Mouse (Mus musculus): Measurements from ENCODE around the gene Sult2b1. TPM values are rescaled to one million over a fixed set of nuclear protein-coding genes. Genes with fewer than 3 reads are reported as not detected.

Sult2b1 gene
- total RNA-seq, 4 experiments from 2014 or later: 9.9 to 12.5 (median 11.3) TPM

DNA sequence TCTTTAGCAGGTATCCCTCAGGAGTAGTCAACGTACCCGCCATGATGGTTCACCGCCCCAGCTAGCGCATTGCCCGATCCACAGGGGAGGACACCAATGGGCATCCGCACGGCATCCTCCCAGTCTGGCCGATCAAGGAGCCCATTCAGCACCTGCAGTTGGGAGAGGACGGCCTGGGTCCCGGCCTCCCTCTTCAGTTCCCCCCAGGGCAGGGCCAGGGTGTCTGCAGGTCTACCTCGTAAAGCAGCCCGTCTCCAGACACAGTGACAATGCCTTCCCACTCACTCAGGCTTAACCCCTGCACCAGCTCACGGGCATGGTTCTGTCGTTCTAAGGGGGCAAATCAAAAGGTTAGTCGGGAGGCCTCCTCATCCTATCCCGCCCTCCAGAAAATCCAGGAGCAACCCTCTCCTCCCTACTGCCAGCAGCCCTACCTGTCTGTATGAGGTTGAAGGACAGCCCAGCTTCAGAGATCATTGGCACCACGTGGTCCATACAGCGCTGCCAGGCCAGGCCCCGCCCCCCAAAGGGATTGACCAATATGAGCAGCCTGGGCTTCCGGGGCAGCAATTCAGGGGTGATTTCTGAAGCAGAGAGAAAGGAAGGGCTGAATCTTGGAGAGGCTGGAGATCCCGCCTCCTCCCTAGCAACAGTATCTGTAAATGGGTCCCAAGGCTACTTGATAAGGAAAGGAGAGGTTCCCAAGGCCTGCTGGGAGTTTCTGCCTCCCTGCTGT is 72.3 kb downstream of the Sult2b1 start:
- DNase-seq (ENCODE audit: low spot score in 2 of 2): no peak

DNA sequence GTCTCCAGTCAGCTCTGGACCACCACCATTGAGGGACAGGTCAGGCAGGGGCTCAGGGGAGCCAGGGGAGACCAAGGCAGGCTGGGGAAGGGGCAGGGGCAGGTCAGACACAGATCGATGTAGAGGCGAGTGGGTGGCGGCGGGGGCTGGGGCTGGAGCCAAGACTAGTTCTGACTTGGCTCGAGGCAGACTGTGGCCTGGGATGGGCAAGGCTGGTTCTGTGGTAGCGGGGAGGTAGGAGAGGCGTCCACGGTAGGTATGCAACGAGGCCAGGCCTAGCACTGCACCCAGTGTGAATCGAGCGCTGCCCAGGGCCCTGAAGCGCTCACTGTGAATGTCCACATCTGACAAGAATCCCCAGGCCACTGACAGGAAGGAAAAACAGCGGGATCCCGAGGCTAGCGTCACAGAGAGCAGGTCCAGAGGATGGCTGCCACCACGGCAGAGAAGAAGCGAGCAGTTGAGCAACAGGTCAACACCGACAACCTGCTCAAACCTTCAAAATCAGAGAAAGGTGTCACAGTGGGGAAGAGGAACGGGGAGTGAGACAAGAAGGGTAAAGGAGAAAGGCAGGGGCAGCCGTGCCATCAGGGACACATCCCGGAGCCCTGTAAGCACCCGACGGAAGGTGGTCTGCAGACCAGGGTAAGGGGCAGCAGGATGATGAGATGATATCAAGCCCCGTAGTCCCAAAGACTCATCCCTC is 73.0 kb downstream of the Sult2b1 start:
- no peak for DNase-seq (ENCODE audit: low spot score in 2 of 2)

DNA sequence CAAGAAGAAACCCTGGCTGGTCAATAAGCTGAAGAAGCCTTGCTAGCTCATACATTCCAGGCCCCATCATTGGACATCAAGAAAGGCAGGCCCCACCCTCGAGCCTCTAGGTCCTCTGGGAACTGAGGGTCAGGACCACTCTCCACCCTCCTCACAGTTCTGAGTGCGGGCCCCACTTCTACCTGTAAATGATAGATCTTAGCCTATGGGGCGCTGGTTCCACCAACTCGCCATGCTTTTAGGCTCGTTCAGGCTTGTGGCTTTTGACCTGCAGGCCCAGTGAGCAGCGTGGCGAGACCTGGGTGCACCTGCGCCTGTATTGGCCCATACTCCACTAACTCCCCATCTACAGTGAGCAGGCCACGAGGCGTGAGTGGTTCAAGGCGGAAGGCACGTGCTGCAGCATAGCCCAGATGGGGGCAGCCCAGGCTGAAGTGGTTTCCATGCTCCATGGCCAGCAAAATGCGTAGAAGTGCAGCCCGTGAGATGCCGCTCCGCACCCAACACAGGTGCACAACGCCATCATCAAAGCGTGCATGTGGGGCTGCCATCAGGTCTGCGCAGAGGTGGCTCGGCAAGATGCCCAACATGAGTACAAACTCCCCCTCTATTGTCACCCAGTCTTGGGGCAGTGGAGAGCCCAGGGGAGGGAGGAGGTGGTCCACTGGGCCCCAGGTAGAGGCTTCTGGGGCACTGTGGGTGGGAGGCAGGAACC is 73.8 kb downstream of the Sult2b1 start:
- no peak for DNase-seq (ENCODE audit: low spot score in 2 of 2)

DNA sequence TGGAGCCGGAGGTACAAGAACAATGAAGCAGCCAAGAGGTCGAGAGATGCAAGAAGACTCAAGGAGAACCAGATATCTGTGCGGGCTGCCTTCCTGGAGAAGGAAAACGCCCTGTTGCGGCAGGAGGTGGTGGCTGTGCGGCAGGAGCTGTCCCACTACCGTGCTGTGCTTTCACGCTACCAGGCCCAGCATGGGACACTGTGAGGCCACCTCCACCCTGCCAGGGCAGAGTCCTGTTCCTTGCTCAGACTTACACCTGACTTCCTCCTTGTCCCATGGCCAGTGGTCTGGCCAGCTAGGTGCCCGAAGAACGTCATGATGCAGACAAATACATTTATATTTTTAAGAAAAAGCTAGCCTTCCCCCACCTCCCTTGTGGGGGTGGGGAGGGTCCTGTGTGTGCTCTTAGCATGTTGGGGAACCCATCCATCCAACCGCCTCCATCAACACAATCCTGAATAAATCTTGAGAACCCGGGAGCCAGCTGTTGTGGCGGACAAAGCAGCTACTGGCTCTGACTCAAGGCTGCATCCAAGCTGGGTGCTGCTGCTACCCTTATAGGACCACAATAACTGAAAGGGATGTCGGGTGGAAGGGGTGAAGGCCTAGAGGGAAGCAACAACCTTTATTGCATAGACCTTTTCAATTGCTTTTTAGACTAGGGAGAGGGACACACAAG is 74.7 kb downstream of the Sult2b1 start:
- DNase-seq (ENCODE audit: low spot score in 2 of 2): no peak

DNA sequence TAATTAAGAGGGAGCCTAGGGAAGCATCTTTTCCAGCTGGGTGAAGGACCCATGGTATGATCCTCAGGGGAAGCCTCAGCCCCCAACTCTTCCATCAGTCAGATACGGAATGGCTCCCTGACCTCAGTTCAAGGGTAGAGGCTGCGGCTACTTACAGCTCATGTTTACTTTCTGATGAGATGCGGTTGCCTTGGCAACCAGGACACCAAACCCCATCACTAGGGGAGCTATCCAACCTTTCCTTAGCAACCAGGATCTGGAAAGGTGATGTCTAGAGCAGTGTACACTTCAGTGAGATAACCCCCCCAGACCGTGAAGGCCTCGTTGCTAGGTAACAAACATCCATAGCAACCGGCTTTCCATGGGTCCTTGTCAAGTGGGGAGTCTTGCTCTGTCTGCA is 75.4 kb downstream of the Sult2b1 start:
- no peak for DNase-seq (ENCODE audit: low spot score in 2 of 2)

DNA sequence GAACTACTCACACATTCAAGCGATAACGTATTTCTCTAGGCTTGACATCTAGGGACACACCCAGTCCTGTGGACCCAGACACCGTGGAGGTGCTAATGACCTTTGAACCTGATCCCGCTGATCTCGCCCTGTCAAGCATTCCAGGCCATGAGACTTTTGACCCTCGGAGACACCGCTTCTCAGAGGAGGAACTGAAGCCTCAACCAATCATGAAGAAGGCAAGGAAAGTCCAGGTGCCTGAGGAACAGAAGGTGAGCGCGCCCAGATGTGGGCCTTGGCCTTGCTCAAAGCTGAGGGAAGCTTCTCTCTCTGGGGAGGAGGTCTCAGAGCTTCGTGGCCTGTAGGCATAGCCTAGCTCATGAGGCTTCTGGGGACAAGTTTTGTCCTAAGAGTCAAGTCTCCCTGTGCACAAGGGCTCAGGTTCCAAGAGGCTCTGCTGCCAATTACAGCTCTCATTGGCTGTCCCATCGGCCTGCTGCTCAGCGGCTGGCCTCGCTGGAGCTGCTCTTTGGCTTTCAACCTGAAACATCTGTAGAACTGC is 76.2 kb downstream of the Sult2b1 start:
- no peak for DNase-seq (ENCODE audit: low spot score in 2 of 2)

DNA sequence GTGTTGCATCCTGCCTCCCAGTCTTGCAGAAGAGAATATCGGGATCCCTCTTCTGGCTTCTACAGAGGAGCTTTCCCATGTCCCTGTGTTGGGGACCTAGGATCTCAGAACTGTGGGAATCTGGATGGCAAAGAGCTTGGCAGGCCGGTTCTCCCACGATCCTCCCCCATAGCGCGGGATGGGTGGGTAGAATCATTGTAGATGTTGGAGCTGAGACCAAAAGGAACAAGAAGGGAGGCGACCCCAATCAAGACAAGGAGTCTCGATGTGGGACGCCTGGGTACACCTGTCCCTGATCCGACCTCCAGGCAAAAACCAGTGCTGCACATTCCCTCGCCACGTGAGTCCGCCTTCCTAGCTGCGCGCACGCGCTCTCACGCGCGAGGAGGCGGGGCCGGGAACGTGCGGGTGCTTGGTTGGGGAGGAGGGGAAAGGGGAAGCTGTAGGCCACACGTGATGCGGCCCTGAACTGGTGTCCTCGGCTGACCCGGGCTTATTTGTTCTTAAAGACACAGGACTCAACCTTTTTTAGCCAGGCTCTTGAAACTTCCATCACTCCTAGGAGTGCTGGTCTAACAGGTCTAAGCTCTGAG is 77.0 kb downstream of the Sult2b1 start:
- DNase-seq (ENCODE audit: low spot score in 2 of 2): peak; percentile 93 to 94

DNA sequence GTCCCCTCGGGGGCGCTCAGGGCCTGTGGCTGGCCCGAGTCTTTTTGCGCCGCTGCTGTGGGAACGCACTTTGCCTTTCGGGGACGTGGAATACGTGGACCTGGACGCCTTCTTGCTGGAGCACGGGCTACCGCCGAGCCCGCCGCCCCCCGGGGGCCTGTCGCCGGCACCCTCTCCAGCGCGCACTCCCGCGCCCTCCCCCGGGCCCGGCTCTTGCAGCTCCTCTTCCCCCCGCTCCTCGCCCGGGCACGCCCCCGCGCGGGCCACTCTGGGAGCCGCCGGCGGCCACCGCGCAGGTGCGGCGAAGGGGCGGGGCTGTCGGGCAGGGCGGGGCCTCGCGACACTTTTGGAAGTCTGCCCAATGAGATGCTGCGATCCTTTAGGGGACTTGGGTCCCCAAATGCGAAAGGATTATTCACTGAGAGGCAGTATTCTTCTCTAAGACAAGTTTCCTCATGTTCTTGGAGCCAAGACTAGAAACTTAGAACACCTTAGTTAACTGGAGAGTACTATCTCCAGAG is 77.7 kb downstream of the Sult2b1 start:
- DNase-seq (ENCODE audit: low spot score in 2 of 2): peak in 1 of 2 experiments; percentile 74

DNA sequence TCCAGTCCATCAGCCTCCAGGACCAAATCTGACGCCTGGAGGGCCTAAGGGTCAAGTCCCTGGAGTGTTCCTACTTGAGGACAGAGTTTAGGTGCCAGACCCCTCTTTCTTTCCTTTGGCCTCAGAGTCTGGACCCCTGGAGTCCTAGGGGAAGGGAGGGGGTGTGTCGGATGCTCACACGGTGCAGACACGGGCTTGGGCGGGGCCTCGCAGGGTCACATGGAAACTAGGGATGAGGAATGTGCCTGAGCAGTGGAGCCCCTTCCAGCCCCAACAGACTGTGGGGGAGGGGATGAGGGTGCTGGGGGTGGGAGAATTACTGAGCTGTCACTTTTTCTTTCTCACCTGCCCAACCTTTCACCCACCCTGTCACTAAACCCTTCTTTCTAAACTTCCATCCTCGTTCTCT is 78.6 kb downstream of the Sult2b1 start:
- peak; percentile 82 to 91 for DNase-seq (ENCODE audit: low spot score in 2 of 2)

DNA sequence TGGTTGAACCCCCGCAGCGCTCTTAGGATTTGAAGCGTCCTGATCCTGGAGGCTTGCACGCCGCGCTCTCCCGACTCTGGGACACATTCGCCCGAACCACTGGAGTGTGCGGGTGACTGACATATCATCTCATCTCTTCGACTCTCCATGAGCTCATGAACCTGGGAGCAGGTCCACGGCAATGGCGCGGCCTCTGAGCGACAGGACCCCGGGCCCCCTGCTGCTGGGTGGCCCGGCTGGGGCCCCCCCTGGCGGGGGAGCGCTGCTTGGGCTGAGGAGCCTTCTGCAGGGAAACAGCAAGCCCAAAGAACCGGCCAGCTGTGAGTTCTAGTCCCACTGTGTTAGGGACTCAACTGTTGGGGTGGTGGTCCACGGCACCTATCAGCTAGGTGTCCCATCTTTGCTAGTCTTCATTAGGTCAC is 79.0 kb downstream of the Sult2b1 start:
- DNase-seq (ENCODE audit: low spot score in 2 of 2): no peak

DNA sequence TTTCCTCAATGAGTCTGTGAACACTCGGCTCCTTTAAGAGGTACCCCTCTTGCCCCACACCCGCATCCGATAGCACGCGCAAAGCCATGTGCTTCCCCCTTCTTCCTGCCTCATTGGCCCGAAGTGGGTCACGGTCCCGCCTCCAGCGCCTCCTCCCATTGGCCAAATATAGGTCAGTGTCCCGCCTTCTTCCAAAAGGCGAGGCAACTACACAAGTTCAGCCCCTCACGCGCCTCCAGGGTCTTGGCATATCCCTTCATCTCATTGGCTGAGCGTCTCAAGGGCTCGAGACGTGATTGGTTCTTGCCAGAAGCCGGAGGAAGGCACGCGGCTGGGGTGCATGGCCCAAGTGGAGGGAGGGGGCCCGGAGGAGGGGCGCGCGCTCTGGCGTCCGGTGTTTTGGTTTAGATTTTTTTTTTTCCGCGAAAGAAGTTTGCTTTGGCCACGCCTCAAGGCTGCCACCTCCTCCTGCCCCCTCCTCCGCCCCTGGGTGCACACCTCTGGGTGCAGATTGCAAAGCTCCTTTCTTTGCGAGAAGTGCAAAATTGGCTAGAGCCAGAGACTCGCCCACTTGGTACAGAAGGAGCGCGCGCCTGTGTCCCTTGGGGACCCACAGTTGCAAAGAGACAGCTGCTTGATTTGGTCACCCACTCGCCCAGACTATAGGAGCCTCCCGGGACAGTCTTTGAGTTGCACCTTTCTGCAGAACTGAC is 79.6 kb downstream of the Sult2b1 start, which contains the start of gene Dbp:
TSS of gene Dbp (plus strand) at position 359 of the 713 bp plus-strand sequence.
- DNase-seq (ENCODE audit: low spot score in 2 of 2): peak; percentile 100

DNA sequence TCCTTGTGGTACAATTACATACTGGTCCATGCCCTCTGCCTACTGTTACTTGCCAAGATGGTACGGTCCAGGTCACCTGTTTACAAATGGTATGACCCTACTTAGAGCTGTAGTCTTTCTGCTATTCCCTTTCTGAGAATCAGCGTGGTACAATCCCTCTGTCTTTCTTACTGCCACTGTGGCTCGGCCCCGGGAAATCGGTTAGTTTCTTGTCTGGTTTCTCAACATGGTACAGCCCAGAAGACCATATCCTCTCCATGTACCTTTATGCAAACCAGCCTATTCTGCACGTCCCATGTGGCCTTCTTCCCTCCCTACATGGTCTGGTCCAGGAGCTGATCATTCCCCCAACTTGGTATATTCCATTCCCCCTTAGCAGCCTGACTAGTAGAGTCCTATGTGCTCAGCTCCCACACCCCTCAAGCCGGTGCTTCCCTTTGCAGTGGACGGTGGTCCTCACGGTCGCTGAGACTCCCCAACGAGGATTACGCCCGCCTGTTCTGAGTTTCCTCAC is 80.4 kb downstream of the Sult2b1 start:
- DNase-seq (ENCODE audit: low spot score in 2 of 2): peak; percentile 80 to 88

DNA sequence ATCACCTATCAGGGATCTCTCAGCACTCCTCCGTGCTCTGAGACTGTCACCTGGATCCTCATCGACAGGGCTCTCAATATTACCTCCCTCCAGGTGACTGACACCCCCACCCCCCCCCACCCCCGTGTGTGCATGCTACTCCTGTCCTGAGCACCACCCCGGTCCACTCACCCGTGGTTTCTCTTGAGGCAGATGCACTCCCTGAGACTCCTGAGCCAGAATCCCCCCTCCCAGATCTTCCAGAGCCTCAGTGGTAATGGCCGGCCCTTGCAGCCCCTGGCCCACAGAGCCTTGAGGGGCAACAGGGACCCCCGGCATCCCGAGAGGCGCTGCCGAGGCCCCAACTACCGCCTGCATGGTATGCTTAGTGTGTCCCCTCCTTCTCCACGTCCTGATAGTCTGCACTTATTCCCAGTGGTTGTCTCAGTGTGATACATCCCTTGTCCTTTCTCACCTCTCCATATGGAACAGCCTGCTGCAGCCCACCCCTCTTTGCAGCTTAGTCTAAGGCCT is 80.9 kb downstream of the Sult2b1 start:
- no peak for DNase-seq (ENCODE audit: low spot score in 2 of 2)

DNA sequence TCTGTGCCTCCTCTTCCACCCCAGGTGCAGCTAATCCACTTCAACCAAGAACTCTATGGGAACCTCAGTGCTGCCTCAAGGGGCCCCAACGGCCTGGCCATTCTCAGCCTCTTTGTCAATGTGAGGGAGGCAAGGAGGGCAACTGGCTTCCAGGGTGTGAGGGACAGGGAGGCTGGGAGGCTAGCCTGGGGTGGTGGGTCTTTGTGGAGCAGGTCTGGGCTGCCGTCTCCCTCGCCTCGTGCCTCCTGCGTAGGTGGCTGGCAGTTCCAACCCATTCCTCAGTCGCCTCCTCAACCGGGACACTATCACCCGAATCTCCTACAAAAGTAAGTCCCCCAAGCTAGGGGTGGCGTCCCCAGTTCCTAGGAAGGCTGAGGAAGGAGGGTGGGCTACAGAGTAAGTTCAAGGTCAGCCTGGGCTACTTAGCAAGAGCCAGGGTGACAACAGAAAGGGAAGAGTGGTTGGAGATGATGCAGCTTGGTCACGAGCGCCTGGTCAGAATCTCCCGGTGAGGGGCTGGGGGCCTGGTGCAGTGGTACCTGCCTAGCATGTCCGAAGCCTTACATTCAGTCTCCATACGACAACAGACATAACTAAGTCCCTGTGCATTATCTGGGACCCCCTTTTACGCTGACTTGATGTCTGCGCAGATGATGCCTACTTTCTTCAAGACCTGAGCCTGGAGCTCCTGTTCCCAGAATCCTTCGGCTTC is 81.5 kb downstream of the Sult2b1 start:
- DNase-seq (ENCODE audit: low spot score in 2 of 2): no peak

DNA sequence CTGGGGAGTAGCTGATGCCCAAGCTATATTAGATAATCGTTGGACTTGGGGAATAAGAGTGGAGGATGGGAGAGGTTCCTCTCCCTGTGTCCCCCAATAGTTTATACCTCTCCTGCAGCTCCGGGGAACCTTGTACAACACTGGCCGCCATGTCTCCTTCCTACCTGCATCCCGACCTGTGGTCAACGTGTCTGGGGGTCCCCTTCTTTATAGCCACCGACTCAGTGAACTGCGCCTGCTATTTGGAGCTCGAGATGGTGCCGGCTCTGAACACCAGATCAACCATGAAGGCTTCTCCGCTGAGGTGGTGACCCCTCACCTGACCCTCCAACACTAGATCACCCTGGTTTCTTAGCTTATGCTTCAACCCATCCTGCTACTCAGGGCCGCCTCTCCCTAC is 82.2 kb downstream of the Sult2b1 start:
- no peak for DNase-seq (ENCODE audit: low spot score in 2 of 2)

DNA sequence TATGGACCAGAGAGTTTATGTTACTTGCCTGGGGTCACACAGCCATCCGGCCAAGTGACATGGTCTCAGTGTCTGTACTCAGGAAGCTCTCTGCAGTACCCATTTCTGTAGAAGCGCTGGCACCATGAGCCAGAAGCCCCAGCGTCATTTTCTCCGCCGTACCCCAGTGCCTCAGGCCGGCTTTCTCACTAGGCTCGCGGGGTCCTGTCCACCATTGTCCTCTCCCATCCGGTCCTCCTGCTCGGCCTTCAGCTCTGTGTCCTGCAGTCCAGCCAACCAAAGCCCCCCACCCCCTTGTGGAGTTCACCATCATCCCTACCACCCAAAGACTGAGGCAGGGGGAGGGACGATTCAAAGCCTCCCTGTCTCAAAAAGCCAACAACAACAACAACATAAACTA is 82.9 kb downstream of the Sult2b1 start:
- no peak for DNase-seq (ENCODE audit: low spot score in 2 of 2)

DNA sequence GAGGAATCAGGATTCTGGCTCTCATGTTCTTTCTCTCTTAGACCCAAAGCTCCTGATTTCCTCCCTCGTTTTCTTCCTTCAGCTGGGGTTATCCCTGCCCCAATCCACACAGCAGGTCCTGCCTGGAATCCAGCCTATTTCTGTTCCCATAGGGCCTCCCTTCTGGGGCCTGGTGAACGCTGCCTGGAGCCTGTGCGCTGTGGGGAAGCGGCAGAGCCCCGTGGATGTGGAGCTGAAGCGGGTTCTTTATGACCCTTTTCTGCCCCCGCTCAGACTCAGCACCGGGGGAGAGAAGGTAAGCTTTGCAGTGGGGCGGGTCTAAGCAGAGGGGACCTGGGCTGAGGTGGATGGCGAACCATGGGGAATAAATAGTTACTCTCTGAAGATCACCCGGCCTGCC is 83.4 kb downstream of the Sult2b1 start:
- no peak for DNase-seq (ENCODE audit: low spot score in 2 of 2)

DNA sequence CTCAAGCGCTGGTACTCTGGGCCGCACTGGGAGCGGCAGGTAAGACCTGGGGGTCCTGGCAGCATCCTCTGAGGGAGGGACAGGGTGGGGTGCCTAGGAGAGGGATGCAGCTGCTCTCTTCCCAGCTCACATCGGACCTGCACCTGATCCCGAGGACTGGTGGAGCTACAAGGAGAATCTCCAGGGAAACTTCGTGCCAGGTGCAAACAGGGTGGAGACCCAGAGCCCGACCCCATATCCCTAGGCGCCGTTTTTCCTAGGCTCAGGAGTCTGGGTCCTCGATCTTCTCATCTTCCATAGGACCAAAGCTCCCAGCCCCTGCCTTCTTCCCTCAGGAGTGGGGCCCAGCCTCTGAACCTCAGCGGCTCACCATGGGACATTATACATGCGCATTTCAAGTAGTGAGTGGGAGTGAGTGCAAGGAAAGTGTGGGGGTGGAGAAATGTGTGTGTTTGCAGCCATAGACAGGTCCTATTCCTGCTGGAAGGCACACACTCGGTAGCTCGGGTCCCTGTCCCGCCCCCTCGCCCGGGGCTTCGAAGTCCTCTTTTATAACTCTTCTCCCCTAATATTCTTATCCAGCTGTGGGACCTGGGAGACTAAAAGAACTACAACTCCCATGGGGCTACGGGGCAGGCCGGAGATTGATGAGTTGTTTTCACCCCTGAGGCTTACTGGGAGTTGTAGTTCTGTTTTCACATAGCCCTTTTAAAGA is 84.0 kb downstream of the Sult2b1 start:
- peak; percentile 83 to 89 for DNase-seq (ENCODE audit: low spot score in 2 of 2)

Measured in layer of hippocampus, adult 8-10 months (tissue).